Mouse (Mus musculus) forebrain, embryonic 11.5 days (tissue): ENCODE measurements at regions not wholly inside any gene's neighbourhood (a gene's known extent, or its start where the extent isn't known, plus 50 kb on each side); places are given as distances from the start of the nearest gene placed in this dataset.

Experiments used
- ATAC-seq: fragments of 200-750 bp; cut with Nextera tagmentation; replicated peaks from 2 replicates; pipeline ENCODE4 v1.8.0; 2017; ENCODE audit warnings: moderate TSS enrichment; ENCODE audit not compliant: low FRiP score
- DNase-seq: peaks from one replicate; pipeline ENCODE4 v3.0.0-alpha.2; 2017; ENCODE audit warnings: low spot score
- H3K27ac ChIP-seq: fragments of 300-500 bp; sonication (generic); 2 replicates; pipeline ENCODE4 v1.5.1; 2014; ENCODE audit warnings: low read depth, low read length
- H3K27me3 ChIP-seq: fragments of 300-500 bp; sonication (generic); 2 replicates; pipeline ENCODE4 v1.6.1; 2014; ENCODE audit warnings: mild to moderate bottlenecking, low read length, mixed read lengths; ENCODE audit not compliant: control insufficient read depth, insufficient read depth
- H3K36me3 ChIP-seq: fragments of 300-500 bp; sonication (generic); 2 replicates; pipeline ENCODE4 v1.6.1; 2014; ENCODE audit warnings: mild to moderate bottlenecking, low read length, moderate library complexity, mixed read lengths; ENCODE audit not compliant: control insufficient read depth, insufficient read depth
- H3K4me1 ChIP-seq: fragments of 300-500 bp; sonication (generic); replicated peaks from 2 replicates; pipeline ENCODE4 v1.6.1; 2014; ENCODE audit warnings: low read length, mixed read lengths; ENCODE audit not compliant: control insufficient read depth, insufficient read depth
- H3K4me2 ChIP-seq: fragments of 300-500 bp; sonication (generic); 2 replicates; pipeline ENCODE4 v1.6.1; 2014; ENCODE audit warnings: low read depth, mild to moderate bottlenecking, low read length, moderate library complexity, mixed read lengths; ENCODE audit not compliant: severe bottlenecking
- H3K4me3 ChIP-seq: fragments of 300-500 bp; sonication (generic); 2 replicates; pipeline ENCODE4 v1.5.1; 2014; ENCODE audit warnings: low read depth, low read length
- H3K9ac ChIP-seq: fragments of 300-500 bp; sonication (generic); 2 replicates; pipeline ENCODE4 v1.6.1; 2014; ENCODE audit warnings: low read length
- H3K9me3 ChIP-seq: fragments of 300-500 bp; sonication (generic); 2 replicates; pipeline ENCODE4 v1.6.1; 2016; ENCODE audit warnings: low read length, mixed read lengths; ENCODE audit not compliant: control insufficient read depth
- WGBS: fragments of 180-500 bp; shearing (Covaris S2); extraction: QIAGEN DNeasy Blood & Tissue Kit; methylation state at CpG from one replicate; pipeline ENCODE4 v1.1.7; 2014; 5-methylcytosine and 5-hydroxymethylcytosine counted together

DNA sequence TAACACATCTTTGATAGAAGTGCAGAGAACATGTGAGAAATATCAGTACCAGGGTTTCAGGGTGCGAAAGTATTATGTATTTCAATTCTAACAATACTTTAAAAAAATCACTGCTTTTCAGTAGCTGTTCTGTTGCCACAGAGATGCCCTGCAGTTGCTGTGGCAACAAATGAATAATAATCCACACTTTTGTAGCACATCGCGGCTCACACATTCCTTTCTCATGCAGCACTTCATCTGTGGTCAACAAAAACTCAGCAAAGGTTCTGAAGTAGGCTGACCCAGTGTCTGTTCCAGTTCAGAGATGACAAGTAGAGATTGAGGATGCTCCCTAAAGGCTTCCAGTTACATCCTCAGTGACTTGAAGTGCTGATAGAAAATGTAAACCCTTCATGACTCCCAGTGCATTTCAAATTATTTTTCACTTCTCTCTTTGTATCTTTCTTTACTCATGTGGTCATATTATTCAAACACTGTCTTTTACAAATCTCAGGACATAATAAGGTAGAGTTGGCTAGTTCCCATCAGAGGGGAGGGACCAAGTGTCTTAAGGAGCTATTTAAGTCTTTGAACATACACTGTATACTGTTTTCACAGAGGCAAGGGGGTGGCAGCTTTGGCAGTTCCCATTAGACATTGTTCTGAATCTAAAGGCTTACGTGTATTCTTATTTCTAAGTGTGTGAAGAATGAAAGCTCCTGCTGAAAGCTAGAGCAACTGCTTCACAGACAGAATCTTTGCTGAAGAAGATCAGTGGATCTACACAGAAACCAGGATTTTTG is 460.6 kb upstream of the Slit2 start:
- WGBS = 47% methylated on average over 4 of the region's 4 CpGs
- H3K27ac ChIP-seq = no peak overlapping the region
- H3K9me3 ChIP-seq = no peaks in the 10 kb centered on the region
- H3K27me3 ChIP-seq = no peaks in the 10 kb centered on the region
- DNase-seq (no peak), ATAC-seq (no peak)
- no peaks in the 10 kb centered on the region for H3K36me3 ChIP-seq
- no peak overlapping the region for H3K9ac ChIP-seq
- H3K4me1 ChIP-seq = peaks cover 3% of the 10 kb centered on the region
- H3K4me2 ChIP-seq = no peak overlapping the region
- H3K4me3 ChIP-seq = no peak overlapping the region

DNA sequence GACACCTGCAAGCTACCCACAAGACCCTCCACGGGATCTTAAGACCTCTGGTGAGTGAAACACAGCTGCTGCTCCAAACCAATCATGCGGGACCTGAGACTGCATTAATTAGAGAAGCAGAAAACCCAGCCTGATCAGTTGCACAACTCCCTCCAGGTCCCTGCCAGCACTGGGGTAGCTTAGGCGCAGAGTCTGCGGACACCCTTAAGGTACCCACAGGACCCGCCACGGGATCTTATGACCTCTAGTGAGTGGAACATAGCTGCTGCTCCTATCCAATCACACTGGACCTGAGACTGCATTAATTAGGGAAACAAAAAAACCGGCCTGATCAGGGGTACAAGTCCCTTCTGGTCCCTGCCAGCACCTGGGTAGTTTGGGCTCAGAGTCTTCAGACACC is 454.3 kb upstream of the Slit2 start:
- Histone ChIP-seq H3K36me3 (no peaks in the 10 kb centered on the region), H3K4me1 (no peaks in the 10 kb centered on the region), H3K9me3 (no peaks in the 10 kb centered on the region), H3K27me3 (no peaks in the 10 kb centered on the region), H3K27ac (no peak overlapping the region), H3K4me3 (no peak overlapping the region), H3K9ac (no peak overlapping the region), H3K4me2 (no peak overlapping the region)
- 85% methylated on average over 7 of the region's 7 CpGs for WGBS
- DNase-seq (no peak), ATAC-seq (no peak)

DNA sequence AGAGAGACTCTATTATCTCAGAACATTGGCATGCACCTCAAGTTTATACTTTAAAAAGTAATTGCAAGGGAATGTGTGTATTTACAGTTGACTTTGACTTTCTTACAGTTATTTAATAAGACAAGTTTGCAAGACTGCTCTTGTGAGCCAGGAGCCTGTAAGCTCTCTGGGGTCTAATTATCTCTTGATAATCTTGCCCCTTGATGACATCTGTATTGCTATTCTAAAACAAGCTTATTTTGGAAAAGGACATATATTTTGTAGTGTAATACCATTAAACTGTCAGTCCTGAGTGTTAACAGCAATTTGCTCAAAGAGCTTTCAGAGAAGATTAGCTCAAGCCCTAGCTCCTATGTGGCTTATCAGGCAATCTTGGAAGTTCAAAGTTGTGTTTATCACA is 445.4 kb upstream of the Slit2 start:
- no peaks in the 10 kb centered on the region for H3K9me3 ChIP-seq
- no peaks in the 10 kb centered on the region for H3K36me3 ChIP-seq

GRCm38 (mm10) chr5:47542248-47542647 is 440.7 kb upstream of the Slit2 start:
- H3K4me2 ChIP-seq = no peak overlapping the region
- H3K4me3 ChIP-seq = no peak overlapping the region
- H3K4me1 ChIP-seq = no peaks in the 10 kb centered on the region
- ATAC-seq = no peak
- H3K27ac ChIP-seq = no peak overlapping the region
- H3K9ac ChIP-seq = no peak overlapping the region
- no peaks in the 10 kb centered on the region for H3K9me3 ChIP-seq
- DNase-seq = no peak
- WGBS = 38% methylated on average over 1 of the region's 1 CpGs
- no peaks in the 10 kb centered on the region for H3K27me3 ChIP-seq
- no peaks in the 10 kb centered on the region for H3K36me3 ChIP-seq

More for the DNA sequence above, 445.4 kb upstream of the Slit2 start:
- no peak overlapping the region for H3K9ac ChIP-seq
- no peak overlapping the region for H3K4me2 ChIP-seq
- H3K27me3 ChIP-seq = no peaks in the 10 kb centered on the region
- no peak for DNase-seq
- ATAC-seq = no peak
- H3K4me3 ChIP-seq = no peak overlapping the region
- no peaks in the 10 kb centered on the region for H3K4me1 ChIP-seq
- H3K27ac ChIP-seq = no peak overlapping the region

- ATAC-seq (peak; percentile 50), DNase-seq (no peak)
- H3K4me1 ChIP-seq = no peaks in the 10 kb centered on the region
- no peak overlapping the region for H3K4me3 ChIP-seq
- no peak overlapping the region for H3K27ac ChIP-seq
- no peak overlapping the region for H3K9ac ChIP-seq
- H3K36me3 ChIP-seq = no peaks in the 10 kb centered on the region
- H3K9me3 ChIP-seq = no peaks in the 10 kb centered on the region
- no peaks in the 10 kb centered on the region for H3K27me3 ChIP-seq
- WGBS = 56% methylated on average over 1 of the region's 1 CpGs
- H3K4me2 ChIP-seq = no peak overlapping the region
Measured at GRCm38 (mm10) chr5:47556717-47557116, 426.2 kb upstream of the Slit2 start.

- DNase-seq = no peak
- Histone ChIP-seq H3K4me2 (no peak overlapping the region), H3K36me3 (no peaks in the 10 kb centered on the region), H3K9me3 (no peaks in the 10 kb centered on the region), H3K27ac (no peak overlapping the region), H3K27me3 (no peaks in the 10 kb centered on the region), H3K4me1 (no peaks in the 10 kb centered on the region), H3K4me3 (no peak overlapping the region), H3K9ac (no peak overlapping the region)
- WGBS = 24% methylated on average over 8 of the region's 8 CpGs
- peak; percentile 86 for ATAC-seq
Measured at GRCm38 (mm10) chr5:47557152-47557800, 425.7 kb upstream of the Slit2 start.
